Mouse (Mus musculus): ENCODE data around the gene Mgat4d. TPM values are rescaled to one million over a fixed set of nuclear protein-coding genes. Genes with fewer than 3 reads are reported as not detected.

Mgat4d gene
- polyA plus RNA-seq, 1 experiment from 2014 or later, result not detected

Other genes with a start within 250 kb of the Mgat4d start
- 2.3 TPM in 2 replicates for gene Tbc1d9, start 183.1 kb upstream of the Mgat4d start, polyA plus RNA-seq (2015; fragmentation: Nextera tagmentation; extraction: Ambion mirVana)
- gene Gm10645, start 182.3 kb upstream of the Mgat4d start, polyA plus RNA-seq (2015; fragmentation: Nextera tagmentation; extraction: Ambion mirVana), result 0.86 and 1.7 TPM in 2 replicates
- gene Ucp1, start 58.1 kb upstream of the Mgat4d start, polyA plus RNA-seq (2015; fragmentation: Nextera tagmentation; extraction: Ambion mirVana), result not detected in 2 replicates
- 15.4 and 16.0 TPM in 2 replicates for gene Elmod2, start 16.0 kb upstream of the Mgat4d start, polyA plus RNA-seq (2015; fragmentation: Nextera tagmentation; extraction: Ambion mirVana)
- gene Clgn, start 41.4 kb downstream of the Mgat4d start, polyA plus RNA-seq (2015; fragmentation: Nextera tagmentation; extraction: Ambion mirVana), result 0.14 and 0.22 TPM in 2 replicates
- 104 and 112 TPM in 2 replicates for gene Scoc, start 109.9 kb downstream of the Mgat4d start, polyA plus RNA-seq (2015; fragmentation: Nextera tagmentation; extraction: Ambion mirVana)
- gene Olfr370, start 187.3 kb downstream of the Mgat4d start, polyA plus RNA-seq (2015; fragmentation: Nextera tagmentation; extraction: Ambion mirVana), result not detected in 2 replicates
- gene Ndufb7, start 218.2 kb downstream of the Mgat4d start, polyA plus RNA-seq (2015; fragmentation: Nextera tagmentation; extraction: Ambion mirVana), result 356 and 362 TPM in 2 replicates